Mouse (Mus musculus) T-helper 1 cell (primary cell): ENCODE results near the gene Sox3.

Experiments
- in situ Hi-C: fragments of 300-600 bp; cut with MboI, MseI; formaldehyde crosslinking; loops from one replicate; pipeline ENCODE4 v1.15.1; 2025; ENCODE audit warnings: high pct_unique_total_duplicates

Gene Sox3

DNA sequence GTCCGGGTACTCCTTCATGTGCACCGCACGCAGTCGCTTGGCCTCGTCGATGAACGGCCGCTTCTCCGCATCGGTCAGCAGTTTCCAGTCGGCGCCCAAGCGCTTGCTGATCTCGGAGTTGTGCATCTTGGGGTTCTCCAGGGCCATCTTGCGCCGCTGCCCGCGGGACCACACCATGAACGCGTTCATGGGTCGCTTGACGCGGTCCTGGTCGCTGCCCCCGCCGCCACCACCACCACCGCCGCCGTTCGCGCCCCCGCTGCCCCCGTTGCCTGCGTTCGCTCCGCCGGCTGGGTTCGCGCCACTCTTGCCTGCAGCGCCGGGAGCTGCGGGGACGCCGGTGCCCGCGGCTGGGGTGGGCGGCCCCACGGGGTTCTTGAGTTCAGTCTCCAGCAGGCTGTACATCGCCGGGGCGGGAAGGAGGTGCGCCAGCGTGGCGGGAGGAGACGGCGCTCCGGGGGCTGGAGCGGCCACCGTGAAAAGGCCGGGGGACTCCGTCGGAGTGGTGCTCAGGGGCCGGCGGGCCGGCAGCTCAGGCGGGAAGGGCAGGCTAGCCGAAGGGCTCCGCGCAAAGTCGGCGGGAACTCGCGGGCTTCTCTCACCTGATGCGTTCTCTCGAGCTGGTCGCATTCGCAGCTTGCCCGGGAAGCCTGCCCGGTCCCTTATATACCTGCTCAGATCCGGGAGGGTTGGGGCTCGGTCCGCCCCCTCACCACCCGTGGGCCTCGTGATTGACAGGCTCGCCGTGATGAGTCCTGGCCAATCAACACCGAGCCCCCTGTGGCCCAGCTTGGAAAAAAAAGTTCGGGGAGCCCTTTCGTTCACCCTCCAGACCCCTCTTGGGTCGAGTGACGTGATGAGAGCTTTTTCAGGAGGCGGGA is at the start of gene Sox3:
Gene Sox3 (minus strand): TSS at position 630 of the 881 bp plus-strand sequence.
- in situ Hi-C loops, result no loop called here

DNA sequence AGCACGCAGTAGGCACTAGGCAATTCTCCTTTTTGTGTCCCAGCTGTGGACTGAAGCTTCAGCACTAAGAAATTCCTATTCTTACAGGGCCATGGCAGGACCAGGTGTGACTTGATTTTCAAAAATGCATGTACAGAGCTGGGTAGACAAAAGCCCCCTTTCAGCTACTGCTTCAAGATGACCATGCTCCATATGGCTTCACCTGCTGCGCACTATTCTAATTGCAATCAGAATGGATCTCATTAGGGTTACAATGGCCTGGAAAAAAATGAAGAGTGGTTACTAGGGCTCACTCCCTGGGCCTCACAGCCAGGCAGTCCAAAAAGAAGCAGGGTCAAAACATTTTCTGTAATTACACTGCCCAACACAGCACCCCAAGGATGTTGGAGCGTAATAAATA is 47.0 kb upstream of the Sox3 start:
- in situ Hi-C loops, result no loop called here

DNA sequence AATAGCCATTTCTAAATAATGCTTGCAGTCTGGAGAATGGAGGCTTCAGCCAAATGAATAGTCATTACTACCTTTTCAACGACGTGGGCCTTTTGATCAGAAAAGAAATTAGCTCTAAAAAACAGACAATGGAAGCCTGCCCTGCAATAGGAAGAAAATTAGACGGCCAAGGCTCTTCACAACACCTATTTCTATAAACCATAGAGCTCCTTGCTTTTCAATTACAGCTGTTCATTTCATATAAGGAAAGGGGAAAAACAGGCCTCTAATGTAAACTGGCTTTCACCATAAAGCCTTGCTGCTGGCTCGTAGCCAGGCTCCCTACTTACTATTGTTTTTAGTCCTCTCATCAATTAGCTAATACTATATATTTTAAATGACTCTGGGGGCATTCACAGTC is 6.3 kb upstream of the Sox3 start:
- in situ Hi-C loops, result no loop called here

DNA sequence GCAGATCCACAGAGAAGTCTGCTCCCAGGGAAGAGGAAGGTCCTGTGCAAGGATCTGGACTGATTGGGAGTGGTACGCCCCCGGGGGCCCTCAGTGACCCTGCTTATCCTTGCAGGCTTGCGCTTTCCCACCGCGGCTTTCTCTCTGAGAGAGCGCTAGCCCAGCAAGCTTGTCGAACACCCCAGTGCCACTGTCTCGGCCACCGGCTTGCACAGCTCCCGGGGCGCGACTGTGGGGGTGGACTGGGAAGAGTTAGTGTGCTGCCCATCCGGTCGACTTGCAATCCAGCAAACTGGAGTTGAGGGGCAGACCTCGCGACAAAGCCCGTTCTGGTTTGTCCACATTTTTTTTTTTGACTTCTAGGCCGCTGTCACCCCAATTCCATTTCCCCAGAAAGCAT is 5.4 kb upstream of the Sox3 start:
- in situ Hi-C loops, result no loop called here

DNA sequence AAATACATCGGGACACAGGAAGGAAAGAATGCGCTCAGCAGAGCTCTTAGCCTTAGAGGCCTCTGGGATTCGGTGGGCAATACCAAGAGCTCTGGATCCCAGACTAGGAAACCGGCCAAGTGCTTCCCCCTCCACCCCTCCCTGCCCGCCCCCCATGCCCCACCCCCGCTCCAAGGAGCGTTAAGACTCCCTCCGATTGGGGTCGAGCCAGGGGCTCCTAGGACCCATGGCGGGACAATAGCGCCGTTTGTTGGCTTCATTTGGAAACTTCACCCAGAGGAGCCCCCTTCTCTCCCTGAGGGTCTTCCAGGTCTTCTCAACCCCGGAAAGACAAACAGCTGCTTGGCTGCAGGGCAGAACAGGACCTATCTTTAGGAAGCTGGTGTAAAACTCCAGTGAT is 3.1 kb upstream of the Sox3 start:
- in situ Hi-C loops, result no loop called here

DNA sequence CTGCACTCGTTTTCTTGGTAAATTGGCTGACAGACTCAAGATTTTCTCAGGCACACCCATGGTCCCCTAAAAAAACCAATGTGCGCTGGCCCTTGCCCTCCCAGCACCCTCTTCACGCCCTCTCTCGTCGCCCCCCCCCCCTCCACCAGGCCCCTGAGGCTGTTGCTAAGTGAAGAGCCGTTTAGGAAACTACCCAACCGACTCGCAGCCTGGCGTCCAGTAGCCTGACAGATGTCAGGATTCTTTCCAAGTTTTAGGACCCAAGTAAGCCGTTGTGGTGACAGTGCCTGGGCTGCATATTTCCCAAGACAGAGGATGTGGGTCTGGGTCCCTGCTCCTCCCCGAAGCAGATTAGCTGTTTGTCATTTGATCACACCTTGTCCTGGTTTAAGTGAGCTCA is 2.2 kb upstream of the Sox3 start:
- in situ Hi-C loops, result no loop called here

DNA sequence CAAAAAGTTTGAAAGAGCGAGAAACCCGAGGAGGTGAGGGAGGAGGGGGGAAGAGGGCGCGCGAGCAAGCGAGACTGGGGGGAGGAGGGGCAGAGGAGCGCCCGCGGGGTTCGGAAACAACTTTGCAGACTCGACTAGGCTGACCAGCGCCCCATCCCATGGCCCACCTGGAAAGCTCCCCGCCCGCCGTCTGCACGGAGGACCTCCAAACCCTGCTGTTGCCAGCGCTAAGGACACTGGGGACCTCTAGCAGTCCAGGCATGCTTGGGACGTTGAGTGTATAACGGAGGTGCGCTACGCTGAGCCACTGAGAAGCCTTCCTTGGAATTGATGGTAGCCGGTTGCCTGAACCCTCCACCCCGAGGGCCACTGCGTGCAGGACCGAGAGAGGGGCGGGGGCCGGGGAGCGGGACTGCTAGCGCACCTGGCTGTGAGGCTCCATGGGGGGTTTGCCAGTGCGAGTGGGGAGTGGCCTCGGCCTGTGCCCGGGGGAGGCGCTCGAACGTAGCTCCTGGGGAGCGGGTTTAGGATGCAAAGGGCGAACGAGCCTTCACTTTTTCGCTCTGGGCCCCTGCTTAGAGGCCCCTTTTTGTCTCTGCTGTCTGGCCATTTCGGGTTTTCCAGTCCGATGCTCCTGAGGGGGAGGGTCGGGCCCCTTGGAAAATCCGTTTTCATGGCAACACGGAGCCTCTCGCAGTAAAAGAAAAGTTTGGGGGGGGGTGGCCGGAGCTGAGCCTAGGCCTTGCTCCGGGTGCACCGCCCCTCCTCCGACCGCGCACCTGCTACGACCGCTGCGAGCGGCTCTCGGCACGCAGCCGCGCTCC is 702 bp upstream of the Sox3 start:
- in situ Hi-C loops, result no loop called here

DNA sequence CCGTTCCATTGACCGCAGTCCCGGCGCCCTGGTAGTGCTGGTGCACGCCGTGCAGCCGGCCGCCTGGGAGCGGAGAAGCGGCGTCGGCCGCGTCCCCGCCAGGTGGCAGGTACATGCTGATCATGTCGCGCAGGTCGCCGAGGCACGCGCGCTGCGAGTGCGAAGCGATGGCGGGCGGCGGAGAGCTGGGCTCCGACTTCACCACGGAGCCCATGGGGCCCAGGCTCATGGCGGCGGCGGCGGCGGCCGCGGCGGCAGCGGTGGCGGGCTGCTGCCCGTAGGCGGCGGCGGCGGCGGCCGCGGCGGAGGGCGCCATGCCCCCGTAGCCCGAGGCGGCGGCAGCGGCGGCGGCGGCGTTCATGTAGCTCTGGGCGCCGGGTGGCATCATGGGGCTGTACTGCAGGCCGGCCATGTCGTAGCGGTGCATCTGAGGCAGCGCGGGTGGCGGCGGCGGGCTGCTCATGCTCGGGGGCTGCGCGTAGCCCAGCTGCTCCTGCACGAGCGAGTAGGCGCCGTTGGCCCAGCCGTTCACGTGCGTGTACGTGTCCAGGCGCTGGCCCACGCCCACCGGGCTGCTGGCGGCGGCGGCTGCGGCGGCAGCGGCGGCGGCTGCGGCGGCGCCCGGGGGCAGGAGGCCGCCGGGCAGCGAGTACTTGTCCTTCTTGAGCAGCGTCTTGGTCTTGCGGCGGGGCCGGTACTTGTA is 981 bp downstream of the Sox3 start:
- in situ Hi-C loops, result no loop called here

DNA sequence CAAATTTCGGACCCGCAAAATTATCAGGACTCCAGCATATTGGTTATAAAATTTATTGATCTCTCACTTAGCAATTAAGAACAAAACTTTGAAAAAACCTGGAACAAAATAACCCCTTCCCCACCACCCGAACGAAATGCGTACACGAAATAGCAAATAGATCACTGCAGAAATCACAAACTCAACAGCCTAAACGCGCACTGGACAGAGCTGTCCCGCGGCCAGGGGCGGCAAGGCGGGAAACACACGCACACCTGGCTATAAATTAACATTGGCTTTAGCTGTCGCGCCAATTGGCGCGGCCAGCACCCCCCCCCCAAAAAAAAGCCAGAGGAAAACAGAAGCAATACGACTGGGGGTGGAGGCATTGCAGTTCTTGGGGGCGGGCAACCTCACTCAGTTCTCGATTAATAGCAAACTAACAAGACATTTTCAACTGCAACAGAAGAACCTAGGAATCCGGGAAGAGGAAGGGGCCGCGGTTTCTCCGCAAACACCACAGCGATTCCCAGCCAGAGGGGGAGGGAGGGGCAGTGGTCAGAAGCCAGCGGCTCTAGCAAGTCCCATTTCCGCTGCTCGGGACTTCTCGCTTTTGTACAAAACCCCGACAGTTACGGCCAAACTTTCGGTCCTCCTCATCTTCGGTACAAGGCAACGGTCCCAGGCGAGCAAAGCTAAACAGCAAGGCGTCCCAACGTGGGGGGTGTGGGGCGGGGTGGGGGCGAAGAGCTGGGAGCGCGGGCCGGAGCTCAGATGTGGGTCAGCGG is 1.7 kb downstream of the Sox3 start:
- in situ Hi-C loops, result no loop called here

DNA sequence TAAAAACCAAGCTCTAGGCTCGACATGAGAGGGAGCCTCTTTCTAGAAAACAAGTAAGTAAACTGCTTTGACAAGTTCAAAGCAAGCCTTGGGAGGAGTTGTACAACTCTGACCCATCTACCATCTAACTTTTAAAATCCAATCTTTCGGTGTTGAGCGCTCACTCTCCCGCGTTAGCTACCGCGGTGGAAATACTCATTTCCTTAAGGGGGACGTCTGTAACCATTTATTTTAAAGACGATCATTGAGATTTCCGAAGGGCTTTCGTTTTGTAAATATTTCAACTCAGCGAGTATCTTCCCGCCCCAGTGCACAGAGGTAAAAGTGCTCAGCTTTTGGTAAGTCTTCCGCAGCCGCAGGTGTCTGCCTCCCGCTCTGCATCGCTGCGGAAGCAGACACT is 2.6 kb downstream of the Sox3 start:
- in situ Hi-C loops, result no loop called here

DNA sequence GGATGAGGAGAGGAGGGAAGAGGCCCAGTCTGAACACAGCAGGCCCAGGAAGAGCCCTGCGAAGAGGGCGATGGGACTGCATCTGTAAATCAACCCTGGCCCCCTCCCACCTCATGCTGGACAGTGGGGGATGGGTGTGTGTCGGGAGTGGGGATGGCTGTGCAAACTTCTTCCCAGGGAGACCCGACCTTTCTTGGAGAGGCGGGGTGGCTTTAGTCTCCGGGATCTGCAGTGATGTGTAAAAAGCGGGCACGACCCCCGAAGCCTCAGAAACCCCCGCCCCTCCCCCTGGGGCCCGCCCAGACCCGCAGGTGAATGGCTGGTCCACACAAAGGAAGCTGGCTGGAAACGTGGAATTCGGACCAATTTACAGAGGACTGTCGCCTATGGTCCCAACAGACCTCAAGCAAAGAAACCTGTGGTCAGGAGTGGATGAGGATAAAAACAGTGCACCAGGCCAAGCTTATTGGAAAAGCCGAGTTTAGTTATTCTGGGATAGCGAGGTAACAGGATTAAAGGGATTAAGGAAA is 3.2 kb downstream of the Sox3 start:
- in situ Hi-C loops, result no loop called here
